In the genomic region with DNA sequence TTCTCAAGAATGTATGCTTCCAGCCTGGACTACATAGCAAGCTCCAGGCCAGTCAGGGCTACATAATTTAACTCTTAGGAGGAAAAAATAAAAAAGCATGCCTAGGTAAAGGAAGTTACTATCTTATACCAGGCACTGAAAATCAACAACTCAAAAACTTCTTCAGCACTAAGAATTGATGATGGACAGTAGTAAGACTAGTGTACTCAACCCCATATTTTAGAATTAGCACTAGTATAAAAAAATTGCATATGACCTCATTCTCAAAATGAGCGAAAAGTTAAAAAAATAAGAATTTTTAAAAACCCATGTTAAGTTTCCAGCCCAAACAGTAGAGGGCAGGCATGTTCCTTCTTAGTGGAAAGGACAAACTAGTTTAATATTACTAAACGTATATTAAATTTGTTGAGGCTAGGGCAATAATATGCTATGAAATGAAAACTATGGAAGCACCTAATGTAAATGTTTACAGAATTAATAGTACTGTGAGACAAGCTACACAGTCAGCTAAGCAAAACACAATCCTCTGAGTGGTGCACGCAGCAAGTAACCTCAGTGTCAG, we compare ENCODE assay signal across 14 mouse cellular contexts. TPM values are rescaled to one million over a fixed set of nuclear protein-coding genes. Genes with fewer than 3 reads are reported as not detected.
DNase-seq lines count a peak whose midpoint lies in the region; ATAC-seq and TF ChIP-seq lines count a peak whose summit lies in the region.
"Had no signal": no experiment of that assay in that cellular context is flagged by ENCODE, and none has a peak within 500 bp of the region (broad histone marks: within the 10 kb centered on the region; RNA-seq: fewer than 3 reads in every experiment).

No protein-coding gene starts in this region.

- TF ChIP-seq POLR2A in MEL (IDR thresholded peaks at IDR 0.05; ENCODE audit: control insufficient read depth in 1 of 2, insufficient read depth in 1 of 2, low read depth in 1 of 2, low read length in 2 of 2, poor library complexity in 1 of 2), result no peak

- H3K36me3 ChIP-seq in liver, embryonic 14.5 days (replicated peaks; ENCODE audit: control insufficient read depth, insufficient read depth, low read depth), result peaks cover 48% of the 10 kb centered on the region
- H3K36me3 ChIP-seq in liver, embryonic 11.5 days (ENCODE audit: control insufficient read depth, insufficient read depth, low read length), result peaks cover 18% of the 10 kb centered on the region
- H3K36me3 ChIP-seq in MEL (ENCODE audit: control insufficient read depth in 1 of 2, insufficient read depth in 2 of 2, low read length in 2 of 2), result peaks cover 25 to 51% of the 10 kb centered on the region in 2 experiments

- WGBS in liver, embryonic 14.5 days (ENCODE audit: insufficient replicate concordance), result 64% methylated on average over 3 of the region's 3 CpGs
- WGBS in liver, embryonic 11.5 days, result 89% methylated on average over 3 of the region's 3 CpGs

- no peaks in the 10 kb centered on the region for H3K27me3 ChIP-seq in liver, embryonic 14.5 days (ENCODE audit: control insufficient read depth, insufficient read depth, low read length)
- no peaks in the 10 kb centered on the region for H3K27me3 ChIP-seq in liver, embryonic 11.5 days (replicated peaks; ENCODE audit: control insufficient read depth, insufficient read depth, low read length)
- H3K27me3 ChIP-seq in MEL (ENCODE audit: control insufficient read depth in 1 of 2, insufficient read depth in 2 of 2, low read length in 2 of 2), result no peaks in the 10 kb centered on the region
- H3K27me3 ChIP-seq: midbrain, embryonic 12.5 days had no signal

- H3K27ac ChIP-seq in gastrocnemius, adult 2 months, result no peak overlapping the region
- no peak overlapping the region for H3K27ac ChIP-seq in liver, embryonic 14.5 days
- no peak overlapping the region for H3K27ac ChIP-seq in liver, embryonic 11.5 days (ENCODE audit: low read depth, low read length)
- H3K27ac ChIP-seq in MEL (ENCODE audit: control insufficient read depth, low read depth, low read length), result no peak overlapping the region
- H3K27ac ChIP-seq: midbrain, embryonic 12.5 days had no signal

- no peak overlapping the region for H3K4me2 ChIP-seq in liver, embryonic 14.5 days (ENCODE audit: low read depth)
- no peak overlapping the region for H3K4me2 ChIP-seq in liver, embryonic 11.5 days
- H3K4me2 ChIP-seq: midbrain, embryonic 12.5 days had no signal

- H3K9me3 ChIP-seq in liver, embryonic 14.5 days (ENCODE audit: control insufficient read depth, low read length), result no peaks in the 10 kb centered on the region
- H3K9me3 ChIP-seq in liver, embryonic 11.5 days (ENCODE audit: control insufficient read depth, low read length), result no peaks in the 10 kb centered on the region
- H3K9me3 ChIP-seq in MEL (replicated peaks; ENCODE audit: insufficient read depth, low read length), result no peaks in the 10 kb centered on the region
- H3K9me3 ChIP-seq: midbrain, embryonic 12.5 days had no signal

- intact Hi-C loops in gastrocnemius, adult 2 months (cut with DNase I), result loop anchor here (5.0 kb wide), 1 partner anchor 96 kb away; no protein-coding TSS in a partner anchor

- H3K4me1 ChIP-seq in liver, embryonic 14.5 days (replicated peaks; ENCODE audit: control insufficient read depth in 2 of 2, insufficient read depth in 2 of 2, low read length in 1 of 2), result peaks cover 0 to 8% of the 10 kb centered on the region in 2 experiments; a peak in 3 of 4 replicates
- peaks cover 2% of the 10 kb centered on the region; the same call in 1 of the 2 replicates for H3K4me1 ChIP-seq in liver, embryonic 11.5 days (replicated peaks; ENCODE audit: control insufficient read depth, insufficient read depth, low read length)
- peaks cover 6 to 8% of the 10 kb centered on the region in 2 experiments; a peak in 3 of 4 replicates for H3K4me1 ChIP-seq in MEL (ENCODE audit: control insufficient read depth in 1 of 2, insufficient read depth in 2 of 2, low read length in 2 of 2)

- no peak for TF ChIP-seq EP300 in liver, embryonic 14.5 days (IDR thresholded peaks at IDR 0.05; ENCODE audit: low read depth)
- no peak for TF ChIP-seq EP300 in MEL (IDR thresholded peaks at IDR 0.05; ENCODE audit: low read depth in 1 of 2, low read length in 2 of 2)

- no peak for ATAC-seq in liver, embryonic 14.5 days (ENCODE audit: insufficient read depth)
- ATAC-seq in liver, embryonic 11.5 days (replicated peaks; ENCODE audit: low FRiP score), result no peak

- H3K79me2 ChIP-seq in MEL (ENCODE audit: control insufficient read depth, insufficient read depth, low read length, poor library complexity), result peaks cover 24% of the 10 kb centered on the region

- TF ChIP-seq CTCF in gastrocnemius, adult 2 months (IDR thresholded peaks at IDR 0.05), result peak; percentile 58
- peak; percentile 6; the same call in 1 of the 2 replicates for TF ChIP-seq CTCF in liver, embryonic 14.5 days (IDR thresholded peaks at IDR 0.05; ENCODE audit: low read depth)
- peak in 1 of 3 experiments; percentile 62; a peak in 3 of 6 replicates for TF ChIP-seq CTCF in MEL (IDR thresholded peaks at IDR 0.05 in 2 of 3, conservative IDR thresholded peaks at IDR 0.05 in 1 of 3; ENCODE audit: control insufficient read depth in 1 of 3, insufficient read depth in 1 of 3, low read depth in 2 of 3, low read length in 3 of 3, poor library complexity in 1 of 3, severe bottlenecking in 1 of 3)

- no peak overlapping the region for H3K4me3 ChIP-seq in gastrocnemius, adult 2 months
- H3K4me3 ChIP-seq in liver, embryonic 14.5 days (ENCODE audit: insufficient read depth in 1 of 2, low read depth in 2 of 2, low read length in 2 of 2), result no peak overlapping the region
- no peak overlapping the region for H3K4me3 ChIP-seq in liver, embryonic 11.5 days (ENCODE audit: low read depth, low read length)
- H3K4me3 ChIP-seq in MEL (ENCODE audit: control insufficient read depth in 1 of 2, insufficient read depth in 1 of 2, low read depth in 2 of 2, low read length in 2 of 2), result no peak overlapping the region
- H3K4me3 ChIP-seq: midbrain, embryonic 12.5 days had no signal

- H3K9ac ChIP-seq in liver, embryonic 14.5 days (replicated peaks), result no peak overlapping the region
- no peak overlapping the region for H3K9ac ChIP-seq in liver, embryonic 11.5 days (ENCODE audit: low read depth, low read length)
- no peak overlapping the region for H3K9ac ChIP-seq in MEL (ENCODE audit: control insufficient read depth, low read depth, low read length, poor library complexity, severe bottlenecking)
- H3K9ac ChIP-seq: midbrain, embryonic 12.5 days had no signal

- no peak for DNase-seq in gastrocnemius, adult 2 months
- no peak for DNase-seq in gastrocnemius, postnatal 10 days
- DNase-seq in liver, embryonic 14.5 days (ENCODE audit: low read depth in 3 of 3, low spot score in 3 of 3), result no peak
- no peak for DNase-seq in liver, embryonic 11.5 days (ENCODE audit: low spot score)
- DNase-seq in 3T3-L1 (ENCODE audit: low read depth, low spot score), result peak; percentile 66
- DNase-seq in MEL (ENCODE audit: low read depth, low spot score), result peak; percentile 48
- DNase-seq in frontal cortex, postnatal 10 days (ENCODE audit: low spot score in 2 of 2), result no peak
- no peak for DNase-seq in embryo, embryonic 9.5 days (ENCODE audit: extremely low spot score)
- DNase-seq: adrenal gland, postnatal 36 days; kidney, adult 8-10 months; lung, adult 2 months; right cerebral cortex, adult 18-20 months; thymus, adult 2 months had no signal

- TF ChIP-seq RAD21 in MEL (IDR thresholded peaks at IDR 0.05; ENCODE audit: low read depth, low read length), result peak; percentile 73

TF ChIP-seq in MEL, 35 proteins besides CTCF, POLR2A, EP300 and RAD21:
- TF ChIP-seq SMC3 (IDR thresholded peaks at IDR 0.05; ENCODE audit: low read depth, low read length) (peak; percentile 52), JUND (IDR thresholded peaks at IDR 0.05; ENCODE audit: low read depth, low read length) (no peak)

RNA-seq across cellular contexts. Expression of gene Sub1, which starts 5.2 kb away (rescaled TPM):
- 100 to 1,000 TPM in 1 of 2 experiments, 10 to 100 TPM in 1; 76.1 to 121 TPM for total RNA-seq in gastrocnemius, adult 2 months (2021)
- total RNA-seq in gastrocnemius, postnatal 10 days (2021), result 100 to 1,000 TPM; 152 to 153 TPM
- 35.1 and 104 TPM in 2 replicates for polyA plus RNA-seq in liver, embryonic 14.5 days (2012; rRNA removed)
- polyA plus RNA-seq in liver, embryonic 14.5 days (2014; fragmentation: Nextera tagmentation; extraction: Ambion mirVana), result 289 and 301 TPM in 2 replicates
- polyA plus RNA-seq in liver, embryonic 11.5 days (2014; fragmentation: Nextera tagmentation; extraction: Ambion mirVana), result 723 and 790 TPM in 2 replicates
- 369 and 372 TPM in 2 replicates for total RNA-seq in MEL (2012; rRNA removed)
- polyA plus RNA-seq in MEL (2012; ENCODE audit: insufficient read depth in 1 of 2, insufficient read length in 2 of 2, low read depth in 1 of 2, low replicate concordance in 2 of 2, missing spikeins in 1 of 2), result 100 to 1,000 TPM in 1 of 2 experiments, not detected in 1; 710 TPM

Comparison
In these comparisons a context has a peak if more than half of its experiments do, and no peak if none do; other contexts are left out.
1. DNase-seq: peak in 3T3-L1 (single experiment) and MEL (single experiment); none in gastrocnemius, adult 2 months (single experiment), gastrocnemius, postnatal 10 days (single experiment), liver, embryonic 14.5 days (0 of 3), liver, embryonic 11.5 days (single experiment), frontal cortex, postnatal 10 days (0 of 2) and embryo, embryonic 9.5 days (single experiment).